Mouse (Mus musculus) cerebellum, adult 2 months (tissue): ENCODE measurements at regions not wholly inside any gene's neighbourhood (a gene's known extent, or its start where the extent isn't known, plus 50 kb on each side); places are given as distances from the start of the nearest gene placed in this dataset.

Experiments used
- CTCF ChIP-seq: fragments of 200-500 bp; IDR thresholded peaks from 2 replicates; pipeline ENCODE4 v1.5.1; 2011; ENCODE audit warnings: low read depth, mild to moderate bottlenecking, control low read depth, low read length, moderate library complexity, borderline replicate concordance; ENCODE audit not compliant: insufficient read depth
- POLR2A ChIP-seq: fragments of 200-500 bp; IDR thresholded peaks from 2 replicates; pipeline ENCODE4 v1.6.1; 2011; ENCODE audit warnings: low read length, control low read depth, borderline replicate concordance; ENCODE audit not compliant: insufficient read depth

GRCm38 (mm10) chr12:43843907-43844537, 366.1 kb downstream of the Dnajb9 start:
- TF ChIP-seq CTCF: no peak
- no peak for TF ChIP-seq POLR2A
